Mouse (Mus musculus): Measurements from ENCODE around the gene Hecw1.

GRCm38 (mm10) chr13:14177989-14178388, 345.0 kb downstream of the Hecw1 start:
- TF ChIP-seq CTCF (IDR thresholded peaks at IDR 0.05; ENCODE audit: low read depth) (peak; percentile 70), EP300 (optimal IDR thresholded peaks at IDR 0.05) (no peak)
